ENCODE assay signal across 21 mouse cellular contexts in genomic region chr5:16087995-16088394, GRCm38 (mm10).
DNase-seq lines count a peak whose midpoint lies in the region; ATAC-seq and TF ChIP-seq lines count a peak whose summit lies in the region.
"Had no signal": no experiment of that assay in that cellular context is flagged by ENCODE, and none has a peak within 500 bp of the region (broad histone marks: within the 10 kb centered on the region; RNA-seq: fewer than 3 reads in every experiment).

No protein-coding gene starts in this region.

- H3K36me3 ChIP-seq in hindbrain, embryonic 12.5 days, result no peaks in the 10 kb centered on the region
- H3K36me3 ChIP-seq in hindbrain, postnatal 0 days (ENCODE audit: insufficient read depth, low read length), result no peaks in the 10 kb centered on the region
- H3K36me3 ChIP-seq in hindbrain, embryonic 16.5 days (ENCODE audit: control insufficient read depth, insufficient read depth, low read length), result no peaks in the 10 kb centered on the region
- H3K36me3 ChIP-seq: G1E had no signal

- ATAC-seq in hindbrain, embryonic 12.5 days (ENCODE audit: low FRiP score), result peak; percentile 46
- no peak for ATAC-seq in hindbrain, postnatal 0 days
- no peak for ATAC-seq in hindbrain, embryonic 16.5 days
- ATAC-seq in megakaryocyte progenitor cell, adult 5-6 weeks (replicated peaks; ENCODE audit: poor library complexity), result no peak
- ATAC-seq: inflammation-experienced regulatory T-cells, adult 6 months; liver, postnatal 0 days; lung, postnatal 0 days; Patski had no signal

- peak overlapping the region; percentile 71 for H3K27ac ChIP-seq in hindbrain, embryonic 12.5 days
- H3K27ac ChIP-seq in hindbrain, postnatal 0 days, result no peak overlapping the region
- 0 out of 2 replicates have a peak overlapping the region, but pooled peaks have one; percentile 40 for H3K27ac ChIP-seq in hindbrain, embryonic 16.5 days (ENCODE audit: low read depth, low read length)
- H3K27ac ChIP-seq: heart, adult 2 months; macrophage had no signal

- no peaks in the 10 kb centered on the region for H3K4me1 ChIP-seq in hindbrain, embryonic 12.5 days
- H3K4me1 ChIP-seq in hindbrain, postnatal 0 days (ENCODE audit: insufficient read depth, low read length), result no peaks in the 10 kb centered on the region
- peaks cover 4% of the 10 kb centered on the region; the same call in 1 of the 2 replicates for H3K4me1 ChIP-seq in hindbrain, embryonic 16.5 days (ENCODE audit: control insufficient read depth, insufficient read depth, low read depth, low read length)

- H3K27me3 ChIP-seq in hindbrain, embryonic 12.5 days, result no peaks in the 10 kb centered on the region
- no peaks in the 10 kb centered on the region for H3K27me3 ChIP-seq in hindbrain, postnatal 0 days (ENCODE audit: insufficient read depth, low read length)
- no peaks in the 10 kb centered on the region for H3K27me3 ChIP-seq in hindbrain, embryonic 16.5 days (replicated peaks; ENCODE audit: control insufficient read depth, insufficient read depth, low read length)
- H3K27me3 ChIP-seq: CH12.LX had no signal

- no peak overlapping the region for H3K4me2 ChIP-seq in hindbrain, embryonic 12.5 days (replicated peaks)
- no peak overlapping the region for H3K4me2 ChIP-seq in hindbrain, postnatal 0 days (ENCODE audit: low read depth, low read length)
- no peak overlapping the region for H3K4me2 ChIP-seq in hindbrain, embryonic 16.5 days (ENCODE audit: low read length)

- no peak overlapping the region for H3K9ac ChIP-seq in hindbrain, embryonic 12.5 days
- H3K9ac ChIP-seq in hindbrain, postnatal 0 days (replicated peaks; ENCODE audit: low read length), result no peak overlapping the region
- H3K9ac ChIP-seq in hindbrain, embryonic 16.5 days (ENCODE audit: low read depth, low read length), result no peak overlapping the region
- H3K9ac ChIP-seq: liver, postnatal 0 days had no signal

- no peak for DNase-seq in hindbrain, postnatal 0 days (ENCODE audit: low spot score)
- peak; percentile 18 for DNase-seq in retina, embryonic 14.5 days (ENCODE audit: low spot score)
- DNase-seq in retina, postnatal 1 day, result no peak
- no peak for DNase-seq in adrenal gland, adult (ENCODE audit: inconsistent age in 2 of 2, low spot score in 1 of 2)
- DNase-seq: adrenal gland, adult 8-10 months; B cell, adult 2 months; cerebellum, adult 18-20 months; gastrocnemius, postnatal 36 days; heart, adult 2 months; kidney, adult 18-20 months; liver, postnatal 0 days; right cerebral cortex, postnatal 14 days had no signal

- WGBS in hindbrain, embryonic 12.5 days, result 50% methylated on average over 2 of the region's 2 CpGs
- WGBS in hindbrain, postnatal 0 days, result 40% methylated on average over 2 of the region's 2 CpGs
- 29% methylated on average over 2 of the region's 2 CpGs for WGBS in hindbrain, embryonic 16.5 days

- TF ChIP-seq CTCF in hindbrain, postnatal 0 days (IDR thresholded peaks at IDR 0.05; ENCODE audit: low read depth), result no peak

- no peak overlapping the region for H3K4me3 ChIP-seq in hindbrain, embryonic 12.5 days
- no peak overlapping the region for H3K4me3 ChIP-seq in hindbrain, postnatal 0 days (ENCODE audit: low read length)
- H3K4me3 ChIP-seq in hindbrain, embryonic 16.5 days (ENCODE audit: low read length), result no peak overlapping the region
- H3K4me3 ChIP-seq: heart, adult 2 months had no signal

- no peaks in the 10 kb centered on the region for H3K9me3 ChIP-seq in hindbrain, embryonic 12.5 days (replicated peaks)
- H3K9me3 ChIP-seq in hindbrain, postnatal 0 days (ENCODE audit: low read length), result no peaks in the 10 kb centered on the region
- H3K9me3 ChIP-seq in hindbrain, embryonic 16.5 days (ENCODE audit: control insufficient read depth, low read length), result no peaks in the 10 kb centered on the region
- H3K9me3 ChIP-seq: G1E had no signal
